Mouse (Mus musculus) c-Kit-negative CD71-positive TER-119-positive erythroid progenitor cells, embryonic 14.5 days (primary cell): ENCODE measurements around the gene Slc6a19.

Experiments used
- DNase-seq: peaks from one replicate; pipeline ENCODE4 v3.0.0-alpha.2; 2013; ENCODE audit warnings: low read depth, low spot score

The Slc6a19 gene

GRCm38 (mm10) chr13:73660163-73660695 lies 44.4 kb downstream of the Slc6a19 start:
- DNase-seq, result no peak

GRCm38 (mm10) chr13:73658953-73659352 lies 45.7 kb downstream of the Slc6a19 start:
- DNase-seq, result no peak

GRCm38 (mm10) chr13:73654976-73655375 lies 49.7 kb downstream of the Slc6a19 start:
- DNase-seq, result no peak

- no peak for DNase-seq
Observed at GRCm38 (mm10) chr13:73653266-73653665, 51.4 kb downstream of the Slc6a19 start.

GRCm38 (mm10) chr13:73646397-73647087 lies 58.1 kb downstream of the Slc6a19 start:
- DNase-seq, result no peak

GRCm38 (mm10) chr13:73641296-73641695 lies 63.4 kb downstream of the Slc6a19 start:
- no peak for DNase-seq

- no peak for DNase-seq
Observed at GRCm38 (mm10) chr13:73637826-73638225, 66.8 kb downstream of the Slc6a19 start.

GRCm38 (mm10) chr13:73631837-73632236 lies 72.8 kb downstream of the Slc6a19 start:
- DNase-seq, result no peak
